Mouse (Mus musculus): ENCODE results near the gene Atp1b2. TPM values are rescaled to one million over a fixed set of nuclear protein-coding genes. Genes with fewer than 3 reads are reported as not detected.

The Atp1b2 gene
- total and polyA plus RNA-seq, 3 experiments, result 13.4 to 136 TPM; not detected in 1

DNA sequence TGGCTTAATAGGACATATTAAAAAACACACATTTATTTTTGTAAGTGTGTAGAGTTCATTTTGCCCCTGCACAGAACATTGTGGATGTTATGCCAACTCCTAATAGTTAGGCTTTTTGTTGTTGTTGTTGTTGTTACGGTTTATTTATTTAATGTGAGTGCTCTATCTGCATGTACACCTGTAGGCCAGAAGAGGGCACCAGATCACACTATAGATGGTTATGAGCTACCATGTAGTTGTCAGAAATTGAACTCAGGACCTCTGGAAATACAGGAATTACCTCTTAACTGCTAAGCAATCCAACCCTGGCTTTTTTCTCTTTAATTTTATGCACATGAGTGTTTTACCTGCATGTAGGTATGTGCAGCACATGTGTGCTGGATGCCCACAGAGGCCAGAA is 24.1 kb upstream of the Atp1b2 start:
- H3K9me3 ChIP-seq (replicated peaks; ENCODE audit: insufficient read depth, low read length), result no peaks in the 10 kb centered on the region
- peak; percentile 63 for DNase-seq (ENCODE audit: low read depth, low spot score)
- H3K27ac ChIP-seq (ENCODE audit: control insufficient read depth, low read depth, low read length), result no peak overlapping the region
- H3K9ac ChIP-seq (ENCODE audit: control insufficient read depth, low read depth, low read length, poor library complexity, severe bottlenecking), result no peak overlapping the region
- no peak overlapping the region for H3K4me3 ChIP-seq (ENCODE audit: control insufficient read depth in 1 of 2, insufficient read depth in 1 of 2, low read depth in 2 of 2, low read length in 2 of 2)
- H3K79me2 ChIP-seq (ENCODE audit: control insufficient read depth, insufficient read depth, low read length, poor library complexity), result peaks cover 20% of the 10 kb centered on the region
- H3K27me3 ChIP-seq (ENCODE audit: control insufficient read depth in 1 of 2, insufficient read depth in 2 of 2, low read length in 2 of 2), result no peaks in the 10 kb centered on the region
- peaks cover 0 to 19% of the 10 kb centered on the region in 2 experiments; a peak in 2 of 4 replicates for H3K36me3 ChIP-seq (ENCODE audit: control insufficient read depth in 1 of 2, insufficient read depth in 2 of 2, low read length in 2 of 2)
- H3K4me1 ChIP-seq (ENCODE audit: control insufficient read depth in 1 of 2, insufficient read depth in 2 of 2, low read length in 2 of 2), result peaks cover 7 to 17% of the 10 kb centered on the region in 2 experiments
- no peak for TF ChIP-seq USF2 (IDR thresholded peaks at IDR 0.05; ENCODE audit: borderline replicate concordance in 1 of 2, insufficient read depth in 1 of 2, low read depth in 1 of 2, low read length in 2 of 2)
- TF ChIP-seq HCFC1 (IDR thresholded peaks at IDR 0.05; ENCODE audit: low read depth, low read length), result 0 out of 2 replicates have a peak, but pooled peaks have one; percentile 54
- no peak for TF ChIP-seq BHLHE40 (IDR thresholded peaks at IDR 0.05; ENCODE audit: borderline replicate concordance, low read depth, low read length)
- TF ChIP-seq MXI1 (IDR thresholded peaks at IDR 0.05; ENCODE audit: low read depth, low read length), result no peak
- no peak for TF ChIP-seq MYB (IDR thresholded peaks at IDR 0.05; ENCODE audit: low read depth, low read length)
- TF ChIP-seq ZC3H11A (IDR thresholded peaks at IDR 0.05; ENCODE audit: low read depth, low read length), result 0 out of 2 replicates have a peak, but pooled peaks have one; percentile 28
- no peak for TF ChIP-seq UBTF (IDR thresholded peaks at IDR 0.05; ENCODE audit: borderline replicate concordance, insufficient read depth, low read depth, low read length)
- TF ChIP-seq MAZ (IDR thresholded peaks at IDR 0.05; ENCODE audit: low read depth, low read length), result no peak
- no peak for TF ChIP-seq ZNF384 (IDR thresholded peaks at IDR 0.05; ENCODE audit: low read depth, low read length)
- no peak for TF ChIP-seq CHD2 (IDR thresholded peaks at IDR 0.05; ENCODE audit: low read length)
- TF ChIP-seq MYC (IDR thresholded peaks at IDR 0.05; ENCODE audit: low read depth, low read length), result 0 out of 2 replicates have a peak, but pooled peaks have one; percentile 52
- TF ChIP-seq E2F4 (IDR thresholded peaks at IDR 0.05; ENCODE audit: borderline replicate concordance, low read depth, low read length), result no peak
- peak; percentile 63 for TF ChIP-seq SMC3 (IDR thresholded peaks at IDR 0.05; ENCODE audit: low read depth, low read length)
- 0 out of 2 replicates have a peak, but pooled peaks have one; percentile 4 for TF ChIP-seq RCOR1 (IDR thresholded peaks at IDR 0.05; ENCODE audit: low read depth, low read length)
- no peak for TF ChIP-seq ZKSCAN1 (IDR thresholded peaks at IDR 0.05; ENCODE audit: low read depth, low read length)
- TF ChIP-seq GABPA (IDR thresholded peaks at IDR 0.05; ENCODE audit: low read depth, low read length), result no peak
- TF ChIP-seq POLR2AphosphoS2 (IDR thresholded peaks at IDR 0.05; ENCODE audit: low read length), result no peak
- no peak for TF ChIP-seq GATA1 (IDR thresholded peaks at IDR 0.05; ENCODE audit: low read depth, low read length)
- TF ChIP-seq MEF2A (IDR thresholded peaks at IDR 0.05; ENCODE audit: extremely low read depth, insufficient replicate concordance, low read depth, low read length, poor library complexity, severe bottlenecking), result no peak
- no peak for TF ChIP-seq USF1 (IDR thresholded peaks at IDR 0.05; ENCODE audit: low read depth, low read length)
- TF ChIP-seq ETS1 (IDR thresholded peaks at IDR 0.05; ENCODE audit: low read depth, low read length), result no peak
- TF ChIP-seq RAD21 (IDR thresholded peaks at IDR 0.05; ENCODE audit: low read depth, low read length), result peak; percentile 46
- no peak for TF ChIP-seq TBP (IDR thresholded peaks at IDR 0.05; ENCODE audit: low read depth, low read length)
- no peak for TF ChIP-seq EP300 (IDR thresholded peaks at IDR 0.05; ENCODE audit: low read depth in 1 of 2, low read length in 2 of 2)
- TF ChIP-seq CHD1 (IDR thresholded peaks at IDR 0.05; ENCODE audit: low read depth, low read length), result no peak
- TF ChIP-seq JUND (IDR thresholded peaks at IDR 0.05; ENCODE audit: low read depth, low read length), result no peak
- 0 out of 2 replicates have a peak, but pooled peaks have one; percentile 47 for TF ChIP-seq SIN3A (IDR thresholded peaks at IDR 0.05; ENCODE audit: low read length)
- no peak for TF ChIP-seq ZMIZ1 (IDR thresholded peaks at IDR 0.05; ENCODE audit: low read depth, low read length)
- no peak for TF ChIP-seq MAFK (IDR thresholded peaks at IDR 0.05; ENCODE audit: borderline replicate concordance, low read depth, low read length)
- no peak for TF ChIP-seq POLR2A (IDR thresholded peaks at IDR 0.05; ENCODE audit: control insufficient read depth in 1 of 2, insufficient read depth in 1 of 2, low read depth in 1 of 2, low read length in 2 of 2, poor library complexity in 1 of 2)
- no peak for TF ChIP-seq ELF1 (IDR thresholded peaks at IDR 0.05; ENCODE audit: low read depth, low read length)
- no peak for TF ChIP-seq POLR2AphosphoS5 (IDR thresholded peaks at IDR 0.05; ENCODE audit: borderline replicate concordance, low read depth, low read length)
- TF ChIP-seq MAX (IDR thresholded peaks at IDR 0.05; ENCODE audit: low read length), result no peak
- no peak for TF ChIP-seq NRF1 (IDR thresholded peaks at IDR 0.05; ENCODE audit: insufficient read depth, low read depth, low read length, poor library complexity, severe bottlenecking)
- TF ChIP-seq CTCF (IDR thresholded peaks at IDR 0.05 in 2 of 3, conservative IDR thresholded peaks at IDR 0.05 in 1 of 3; ENCODE audit: control insufficient read depth in 1 of 3, insufficient read depth in 1 of 3, low read depth in 2 of 3, low read length in 3 of 3, poor library complexity in 1 of 3, severe bottlenecking in 1 of 3), result peak; percentile 37 to 77 (median 72)
- TF ChIP-seq TCF12 (IDR thresholded peaks at IDR 0.05; ENCODE audit: low read depth, low read length), result no peak
- TF ChIP-seq NELFE (IDR thresholded peaks at IDR 0.05; ENCODE audit: low read depth, low read length), result no peak
- no peak for TF ChIP-seq TAL1 (IDR thresholded peaks at IDR 0.05; ENCODE audit: low read length)
